15 mouse cellular contexts compared by ENCODE assay signal in genomic region chr11:94704472-94704871, GRCm38 (mm10). TPM values are rescaled to one million over a fixed set of nuclear protein-coding genes. Genes with fewer than 3 reads are reported as not detected.
A peak's percentile ranks its signal among the peaks of the same experiment; 100 is the strongest.
DNase-seq lines count a peak whose midpoint lies in the region; ATAC-seq and TF ChIP-seq lines count a peak whose summit lies in the region.
"Had no signal": no experiment of that assay in that cellular context is flagged by ENCODE, and none has a peak within 500 bp of the region (broad histone marks: within the 10 kb centered on the region; RNA-seq: fewer than 3 reads in every experiment).

Gene Gm11541 (minus strand): TSS chr11:94704499.

- peak; percentile 30 to 63 for DNase-seq in cerebellum, postnatal 14 days
- DNase-seq in cerebellum, adult 2 months = no peak
- no peak for DNase-seq in kidney, adult 9 months
- peak; percentile 18 to 30 for DNase-seq in lung, postnatal 4 days
- no peak for DNase-seq in lung, adult 18-20 months
- DNase-seq in adrenal gland, postnatal 25 days = no peak
- DNase-seq: cerebellum, postnatal 25 days; gastrocnemius, adult 2 months; heart, adult 18-20 months; liver, embryonic 13.5 days had no signal

- no peak for TF ChIP-seq CTCF in cerebellum, adult 2 months (IDR thresholded peaks at IDR 0.05; ENCODE audit: borderline replicate concordance, insufficient read depth, low read depth, low read length)

- H3K79me2 ChIP-seq in macrophage (ENCODE audit: inconsistent target) = no peaks in the 10 kb centered on the region

- H3K27me3 ChIP-seq in cerebellum, adult 2 months (ENCODE audit: control insufficient read depth, insufficient read depth, low read length) = no peaks in the 10 kb centered on the region
- H3K27me3 ChIP-seq in kidney, embryonic 16.5 days (ENCODE audit: insufficient read depth, low read length) = no peaks in the 10 kb centered on the region; the same call in 1 of the 2 replicates

- no peak within 1 kb of the TSS for H3K4me3 ChIP-seq in cerebellum, adult 2 months (replicated peaks; ENCODE audit: insufficient read depth, low read depth, low read length)
- H3K4me3 ChIP-seq in kidney, embryonic 16.5 days (ENCODE audit: low read length) = no peak within 1 kb of the TSS
- H3K4me3 ChIP-seq in macrophage (ENCODE audit: inconsistent target) = no peak within 1 kb of the TSS
- H3K4me3 ChIP-seq: gastrocnemius, adult 2 months; liver, embryonic 13.5 days had no signal

- 0 out of 2 replicates have a peak, but pooled peaks have one; percentile 24 for ATAC-seq in kidney, embryonic 16.5 days (ENCODE audit: low FRiP score, low TSS enrichment)

- H3K4me2 ChIP-seq in kidney, embryonic 16.5 days (replicated peaks; ENCODE audit: low read depth, low read length) = no peak within 1 kb of the TSS
- H3K4me2 ChIP-seq: liver, embryonic 13.5 days had no signal

- TF ChIP-seq POLR2A in cerebellum, adult 2 months (IDR thresholded peaks at IDR 0.05; ENCODE audit: borderline replicate concordance, insufficient read depth, low read length) = no peak

- H3K36me3 ChIP-seq in kidney, embryonic 16.5 days (ENCODE audit: insufficient read depth, low read length) = no peaks in the 10 kb centered on the region
- H3K36me3 ChIP-seq in macrophage (ENCODE audit: inconsistent target) = no peaks in the 10 kb centered on the region
- H3K36me3 ChIP-seq: liver, embryonic 13.5 days had no signal

- no peak within 1 kb of the TSS for H3K27ac ChIP-seq in cerebellum, adult 2 months (ENCODE audit: insufficient read depth, low read length)
- peak within 1 kb of the TSS; percentile 48; the same call in 1 of the 2 replicates for H3K27ac ChIP-seq in kidney, embryonic 16.5 days (ENCODE audit: low read length)
- H3K27ac ChIP-seq in macrophage = peak within 1 kb of the TSS; percentile 63
- H3K27ac ChIP-seq: gastrocnemius, adult 2 months; liver, embryonic 13.5 days had no signal

- peaks cover 4% of the 10 kb centered on the region for H3K4me1 ChIP-seq in cerebellum, adult 2 months (ENCODE audit: control insufficient read depth, insufficient read depth, low read length)
- H3K4me1 ChIP-seq in kidney, embryonic 16.5 days (ENCODE audit: insufficient read depth, low read length) = peaks cover 6% of the 10 kb centered on the region; the same call in 1 of the 2 replicates
- H3K4me1 ChIP-seq: liver, embryonic 13.5 days had no signal

- H3K9me3 ChIP-seq in kidney, embryonic 16.5 days (ENCODE audit: low read length) = no peaks in the 10 kb centered on the region
- H3K9me3 ChIP-seq: liver, embryonic 13.5 days had no signal

- 28% methylated on average over 5 of the region's 5 CpGs for WGBS in cerebellum, adult 2 months
- 66% methylated on average over 5 of the region's 5 CpGs for WGBS in kidney, embryonic 16.5 days
- WGBS in macrophage (ENCODE audit: missing documents) = 92% methylated on average over 5 of the region's 5 CpGs

- H3K9ac ChIP-seq in kidney, embryonic 16.5 days (replicated peaks; ENCODE audit: low read length) = no peak within 1 kb of the TSS
- H3K9ac ChIP-seq: liver, embryonic 13.5 days had no signal

RNA-seq across cellular contexts. Expression of gene Gm11541, which starts in this region (rescaled TPM):
- not detected in 2 replicates for polyA plus RNA-seq in cerebellum, adult 2 months (2012; rRNA removed)
- polyA plus RNA-seq in kidney, embryonic 16.5 days (2015; fragmentation: Nextera tagmentation; extraction: Ambion mirVana) = 0.91 and 1.2 TPM in 2 replicates
- total RNA-seq in macrophage (2018; cell fraction: chromatin; rRNA removed) = under 1 TPM in 10 of 26 experiments, not detected in 16; 0.33 to 0.86 (median 0.60) TPM
- total RNA-seq in macrophage (2018; cell fraction: cytosol; rRNA removed) = under 1 TPM in 17 of 26 experiments, not detected in 9; 0.05 to 0.44 (median 0.27) TPM
- under 1 TPM in 8 of 26 experiments, not detected in 18; 0.28 to 0.97 (median 0.44) TPM for total RNA-seq in macrophage (2018; cell fraction: nucleus; rRNA removed)
- polyA plus RNA-seq in macrophage (2018) = 0.30 TPM in 1 of 3 replicates, not detected in the others
- not detected in 2 replicates for total RNA-seq in adrenal gland, postnatal 25 days (2021)
- total RNA-seq: gastrocnemius, adult 2 months; heart, adult 18-20 months; layer of hippocampus, adult 8-10 months; megakaryocyte-erythroid progenitor cell, adult 5-6 weeks had no signal
- polyA plus RNA-seq: forebrain, embryonic 11.5 days; liver, embryonic 13.5 days had no signal

Comparison
In these comparisons a context has a peak if more than half of its experiments do, and no peak if none do; other contexts are left out.
1. DNase-seq: peak in cerebellum, postnatal 14 days (2 of 2) and lung, postnatal 4 days (2 of 2); none in cerebellum, adult 2 months (0 of 2), kidney, adult 9 months (single experiment), lung, adult 18-20 months (0 of 2) and adrenal gland, postnatal 25 days (single experiment).